Mouse (Mus musculus) midbrain, postnatal 0 days (tissue): ENCODE measurements around the gene Oaz3. TPM values are rescaled to one million over a fixed set of nuclear protein-coding genes. Genes with fewer than 3 reads are reported as not detected.

Experiments used
- ATAC-seq: fragments of 200-750 bp; cut with Nextera tagmentation; 2 replicates; pipeline ENCODE4 v1.8.0; 2017; ENCODE audit warnings: moderate number of reproducible peaks, mild to moderate bottlenecking, moderate TSS enrichment, moderate library complexity; ENCODE audit not compliant: low FRiP score
- DNase-seq: peaks from one replicate; pipeline ENCODE4 v3.0.0-alpha.2; 2015; ENCODE audit warnings: low spot score
- H3K27ac ChIP-seq: fragments of 300-500 bp; sonication (generic); 2 replicates; pipeline ENCODE4 v1.5.1; 2014; ENCODE audit warnings: low read depth, mild to moderate bottlenecking, low read length, mixed read lengths
- H3K27me3 ChIP-seq: fragments of 300-500 bp; sonication (generic); 2 replicates; pipeline ENCODE4 v1.6.1; 2014; ENCODE audit warnings: low read length, control low read depth, mixed read lengths; ENCODE audit not compliant: insufficient read depth
- H3K36me3 ChIP-seq: fragments of 300-500 bp; sonication (generic); 2 replicates; pipeline ENCODE4 v1.6.1; 2014; ENCODE audit warnings: low read length, control low read depth, mixed read lengths; ENCODE audit not compliant: insufficient read depth
- H3K4me1 ChIP-seq: fragments of 300-500 bp; sonication (generic); 2 replicates; pipeline ENCODE4 v1.6.1; 2014; ENCODE audit warnings: mild to moderate bottlenecking, control low read depth, antibody characterized with exemption, low read length, mixed read lengths; ENCODE audit not compliant: insufficient read depth
- H3K4me2 ChIP-seq: fragments of 300-500 bp; sonication (generic); 2 replicates; pipeline ENCODE4 v1.6.1; 2014; ENCODE audit warnings: low read depth, mild to moderate bottlenecking, low read length, mixed read lengths; ENCODE audit not compliant: poor library complexity, severe bottlenecking
- H3K4me3 ChIP-seq: fragments of 300-500 bp; sonication (generic); 2 replicates; pipeline ENCODE4 v1.5.1; 2014; ENCODE audit warnings: low read depth, mild to moderate bottlenecking, low read length, moderate library complexity
- H3K9ac ChIP-seq: fragments of 300-500 bp; sonication (generic); replicated peaks from 2 replicates; pipeline ENCODE4 v1.6.1; 2014; ENCODE audit warnings: mild to moderate bottlenecking, low read length, moderate library complexity, mixed read lengths; ENCODE audit not compliant: poor library complexity, severe bottlenecking
- H3K9me3 ChIP-seq: fragments of 300-500 bp; sonication (generic); 2 replicates; pipeline ENCODE4 v1.6.1; 2016; ENCODE audit warnings: low read length, control low read depth
- CTCF ChIP-seq: IDR thresholded peaks from 2 replicates; pipeline ENCODE4 v1.5.1; 2016; ENCODE audit warnings: antibody characterized with exemption, mild to moderate bottlenecking
- WGBS: fragments of 180-500 bp; shearing (Covaris S2); extraction: QIAGEN DNeasy Blood & Tissue Kit; methylation state at CpG from one replicate; pipeline ENCODE4 v1.1.7; 2014; 5-methylcytosine and 5-hydroxymethylcytosine counted together
- polyA plus RNA-seq: library from polyadenylated mRNA; unstranded; fragments of >200 nt; fragmentation: Nextera tagmentation; extraction: Ambion mirVana; gene quantifications from 2 replicates; pipeline ENCODE4 v1.2.1, GENCODE M21; 2015
- total RNA-seq: library from RNA; depleted of rRNA; stranded (reverse); fragments of >200 nt; gene quantifications from 2 replicates; pipeline ENCODE4 v1.2.3, GENCODE M21; 2014

Gene Oaz3
- total and polyA plus RNA-seq, 2 experiments from 2014 or later, result 0.68 TPM; not detected in 1

GRCm38 (mm10) chr3:94476301-94477035, 32.8 kb upstream of the Oaz3 start:
- no peak for ATAC-seq
- Histone ChIP-seq H3K4me3 (no peak overlapping the region), H3K27me3 (no peaks in the 10 kb centered on the region), H3K9me3 (no peaks in the 10 kb centered on the region), H3K4me2 (0 out of 2 replicates have a peak overlapping the region, but pooled peaks have one; percentile 4), H3K9ac (no peak overlapping the region; the same call in 1 of the 2 replicates), H3K4me1 (peaks cover 18% of the 10 kb centered on the region), H3K27ac (peak overlapping the region; percentile 89), H3K36me3 (no peaks in the 10 kb centered on the region; the same call in 1 of the 2 replicates)
- WGBS, result 45% methylated on average over 8 of the region's 8 CpGs
- no peak for DNase-seq
- no peak for TF ChIP-seq CTCF

DNA sequence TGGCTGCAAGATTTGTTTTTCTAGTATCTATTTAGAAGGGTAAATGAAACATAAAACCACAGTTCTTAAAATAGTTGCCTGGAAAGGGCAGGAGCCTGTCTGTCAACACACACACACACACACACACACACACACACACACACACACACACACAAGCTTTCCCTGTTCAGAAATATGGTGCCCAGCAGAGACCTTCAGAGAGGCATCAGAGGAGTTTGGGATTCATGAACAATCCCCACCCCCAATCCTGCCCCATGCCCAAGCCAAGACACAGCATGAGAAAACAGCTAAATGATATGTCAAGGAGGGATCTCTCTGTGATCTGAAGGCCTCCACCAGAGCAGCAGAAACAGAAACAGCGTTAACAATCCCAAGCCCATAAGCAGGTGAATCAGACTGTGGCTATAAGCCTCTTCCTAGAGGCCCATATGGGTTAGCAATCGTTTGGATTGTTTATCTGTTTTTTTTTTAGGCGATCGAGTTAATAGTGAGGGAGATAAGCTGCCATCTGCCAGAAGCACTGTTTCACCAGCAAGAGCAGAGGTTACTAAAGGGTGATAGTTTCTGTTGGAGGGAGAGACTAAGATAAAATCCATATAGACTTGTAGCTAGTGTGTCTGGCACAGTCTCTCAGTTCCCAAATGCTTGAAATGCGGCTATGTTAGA, 30.0 kb upstream of the Oaz3 start:
- no peak for TF ChIP-seq CTCF
- Histone ChIP-seq H3K27me3 (no peaks in the 10 kb centered on the region), H3K9ac (no peak overlapping the region), H3K4me3 (no peak overlapping the region), H3K4me2 (no peak overlapping the region), H3K9me3 (no peaks in the 10 kb centered on the region), H3K36me3 (no peaks in the 10 kb centered on the region), H3K27ac (no peak overlapping the region), H3K4me1 (peaks cover 7% of the 10 kb centered on the region; the same call in 1 of the 2 replicates)
- no peak for ATAC-seq
- 61% methylated on average over 5 of the region's 5 CpGs for WGBS
- DNase-seq, result no peak

GRCm38 (mm10) chr3:94473115-94473505, 29.4 kb upstream of the Oaz3 start:
- Histone ChIP-seq H3K9ac (no peak overlapping the region), H3K27me3 (no peaks in the 10 kb centered on the region), H3K27ac (no peak overlapping the region), H3K4me3 (0 out of 2 replicates have a peak overlapping the region, but pooled peaks have one; percentile 20), H3K36me3 (no peaks in the 10 kb centered on the region), H3K9me3 (no peaks in the 10 kb centered on the region), H3K4me1 (peaks cover 7% of the 10 kb centered on the region; the same call in 1 of the 2 replicates), H3K4me2 (0 out of 2 replicates have a peak overlapping the region, but pooled peaks have one; percentile 48)
- 42% methylated on average over 10 of the region's 10 CpGs for WGBS
- DNase-seq (no peak), ATAC-seq (no peak)
- TF ChIP-seq CTCF, result no peak

GRCm38 (mm10) chr3:94472447-94473114, 28.9 kb upstream of the Oaz3 start:
- no peak for TF ChIP-seq CTCF
- Histone ChIP-seq H3K4me1 (peaks cover 7% of the 10 kb centered on the region; the same call in 1 of the 2 replicates), H3K9me3 (no peaks in the 10 kb centered on the region), H3K4me3 (peak overlapping the region; percentile 20; the same call in 1 of the 2 replicates), H3K9ac (peak overlapping the region; percentile 33; the same call in 1 of the 2 replicates), H3K27ac (0 out of 2 replicates have a peak overlapping the region, but pooled peaks have one; percentile 7), H3K27me3 (no peaks in the 10 kb centered on the region), H3K36me3 (no peaks in the 10 kb centered on the region), H3K4me2 (peak overlapping the region; percentile 48)
- 10% methylated on average over 28 of the region's 28 CpGs for WGBS
- DNase-seq, result peak; percentile 56
- ATAC-seq, result no peak

GRCm38 (mm10) chr3:94468931-94469330, 25.2 kb upstream of the Oaz3 start:
- Histone ChIP-seq H3K9ac (no peak overlapping the region), H3K4me3 (no peak overlapping the region), H3K4me2 (no peak overlapping the region), H3K27ac (no peak overlapping the region), H3K4me1 (peaks cover 25% of the 10 kb centered on the region), H3K27me3 (no peaks in the 10 kb centered on the region), H3K9me3 (no peaks in the 10 kb centered on the region), H3K36me3 (no peaks in the 10 kb centered on the region)
- ATAC-seq, result no peak
- no peak for TF ChIP-seq CTCF
- DNase-seq, result no peak
- 52% methylated on average over 3 of the region's 3 CpGs for WGBS
